Comparison of ENCODE assay signal across 12 mouse cellular contexts in the genomic region with DNA sequence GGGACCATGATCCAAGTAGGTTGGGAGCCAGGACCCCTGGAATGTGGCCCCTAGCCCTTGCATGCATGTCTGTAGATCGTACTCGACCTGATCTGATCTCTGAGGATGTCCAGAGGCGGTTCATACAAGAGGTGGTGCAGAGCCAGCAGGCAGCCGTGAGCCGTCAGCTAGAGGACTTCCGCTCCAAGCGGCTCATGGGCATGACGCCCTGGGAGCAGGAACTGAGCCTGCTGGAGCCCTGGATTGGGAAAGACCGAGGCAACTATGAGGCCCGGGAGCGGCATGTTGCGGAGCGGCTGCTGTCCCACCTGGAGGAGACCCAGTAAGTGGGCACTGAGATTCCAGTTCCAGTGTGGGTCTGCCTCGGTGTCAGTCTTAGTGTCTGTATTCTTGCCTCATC.
"Had no signal": no experiment of that assay in that cellular context is flagged by ENCODE, and none has a peak within 500 bp of the region (broad histone marks: within the 10 kb centered on the region; RNA-seq: fewer than 3 reads in every experiment).

No protein-coding gene starts in this region.

- DNase-seq: gastrocnemius, adult 2 months; gastrocnemius, postnatal 10 days; gastrocnemius, postnatal 25 days; heart, postnatal 10 days; heart, postnatal 4 days; kidney, adult 18-20 months; kidney, adult 8-10 months; kidney, postnatal 10 days; kidney, postnatal 25 days; kidney, postnatal 4 days; liver; liver, embryonic 13.5 days had no signal
